Mouse (Mus musculus): ENCODE data around the gene Map3k11. TPM values are rescaled to one million over a fixed set of nuclear protein-coding genes. Genes with fewer than 3 reads are reported as not detected.

Map3k11 gene
- total RNA-seq, 2 experiments from 2014 or later: 7.3 to 11.2 TPM

DNA sequence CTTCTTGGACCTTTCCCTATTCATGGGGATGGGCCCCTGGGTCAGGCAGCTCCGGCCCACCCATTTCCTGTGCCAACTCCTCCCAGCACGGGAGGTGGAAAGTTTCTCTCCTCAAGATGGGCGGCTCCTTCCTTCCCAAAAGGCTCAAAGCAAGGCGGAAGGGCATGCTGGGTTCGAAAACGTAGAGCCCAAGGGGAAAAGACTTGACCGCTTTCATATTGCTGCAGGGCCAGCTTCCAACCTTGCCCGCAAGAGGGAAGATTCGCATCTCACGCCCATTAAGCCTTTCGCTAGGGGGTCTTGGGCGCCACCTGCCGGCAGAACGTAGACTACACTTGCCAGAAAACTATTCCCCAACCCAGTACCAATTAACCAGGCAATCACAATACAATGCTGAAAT, 39.2 kb downstream of the Map3k11 start:
- peak; percentile 20 for ATAC-seq (replicated peaks; ENCODE audit: low FRiP score, poor library complexity, severe bottlenecking)

GRCm38 (mm10) chr19:5728631-5729443, 40.3 kb downstream of the Map3k11 start:
- no peak for ATAC-seq (replicated peaks; ENCODE audit: low FRiP score, poor library complexity, severe bottlenecking)

DNA sequence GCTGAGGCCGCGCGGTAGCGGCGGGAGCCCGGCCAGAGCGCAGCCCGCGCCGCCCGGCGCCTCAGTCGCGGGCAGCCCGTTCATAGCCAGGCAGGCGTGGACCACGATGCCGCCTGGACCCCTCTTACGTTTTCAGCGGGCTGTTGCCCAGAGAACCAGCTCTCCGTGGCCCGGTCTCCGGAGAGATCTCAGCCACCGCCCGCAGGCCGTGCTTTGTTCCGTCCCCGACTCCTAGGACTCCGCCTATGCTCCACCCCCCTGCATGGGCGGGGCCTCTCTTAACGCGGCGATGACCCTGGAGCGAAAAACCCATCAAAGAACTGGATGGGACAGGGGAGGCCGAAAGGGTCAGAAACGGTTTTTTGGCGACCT, 40.9 kb downstream of the Map3k11 start, which contains the start of gene Fam89b:
Fam89b (minus strand) TSS at position 210 of the 372 bp plus-strand sequence.
- ATAC-seq (replicated peaks; ENCODE audit: low FRiP score, poor library complexity, severe bottlenecking): peak; percentile 43

DNA sequence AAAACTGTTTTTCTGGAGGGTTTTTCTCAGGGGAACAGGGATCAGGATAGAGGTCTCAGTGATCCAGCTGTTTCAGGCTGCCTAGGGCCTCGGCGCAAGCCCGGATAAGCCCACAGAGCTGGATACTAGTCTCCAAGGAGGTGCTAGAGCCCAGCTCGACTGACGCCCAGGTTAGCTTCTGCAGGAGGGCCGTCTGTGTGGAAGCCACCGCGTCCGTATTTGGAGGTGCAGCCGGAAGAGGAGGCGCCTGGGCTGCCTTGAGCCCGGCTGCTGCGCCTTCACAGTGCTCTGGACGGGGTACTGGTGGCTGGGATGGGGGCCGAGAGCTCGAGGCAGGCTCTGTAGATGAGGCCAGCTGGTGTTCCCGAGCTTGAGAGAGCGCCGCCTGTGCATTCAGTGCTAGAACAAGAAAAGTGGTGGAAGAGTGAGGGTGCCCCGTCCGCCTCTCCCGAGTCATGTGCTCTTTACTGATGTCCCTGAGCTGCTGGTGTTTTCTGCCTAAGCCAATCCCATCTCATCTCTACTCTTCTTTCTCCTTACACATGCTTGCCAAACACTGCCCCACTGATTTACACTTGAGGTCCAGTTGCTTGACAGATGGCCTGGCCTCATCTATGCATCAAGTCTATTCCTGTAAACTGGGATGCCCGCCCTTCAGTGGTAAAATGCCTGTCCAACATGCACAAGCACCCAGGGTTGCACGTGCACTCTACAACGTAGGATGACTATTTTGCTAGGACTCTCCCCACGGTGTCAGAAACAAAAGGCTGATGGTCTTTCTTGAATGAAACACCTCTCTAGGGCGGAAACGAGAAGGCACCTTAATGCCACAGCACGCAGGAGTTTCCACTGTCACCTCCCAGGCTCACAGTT, 42.0 kb downstream of the Map3k11 start:
- ATAC-seq (replicated peaks; ENCODE audit: low FRiP score, poor library complexity, severe bottlenecking): no peak

- 0 out of 2 replicates have a peak, but pooled peaks have one; percentile 13 for ATAC-seq (replicated peaks; ENCODE audit: low FRiP score, poor library complexity, severe bottlenecking)
Measured at GRCm38 (mm10) chr19:5731264-5731978, 42.9 kb downstream of the Map3k11 start.

- no peak for ATAC-seq (replicated peaks; ENCODE audit: low FRiP score, poor library complexity, severe bottlenecking)
Measured at GRCm38 (mm10) chr19:5734325-5734724, 45.8 kb downstream of the Map3k11 start.

DNA sequence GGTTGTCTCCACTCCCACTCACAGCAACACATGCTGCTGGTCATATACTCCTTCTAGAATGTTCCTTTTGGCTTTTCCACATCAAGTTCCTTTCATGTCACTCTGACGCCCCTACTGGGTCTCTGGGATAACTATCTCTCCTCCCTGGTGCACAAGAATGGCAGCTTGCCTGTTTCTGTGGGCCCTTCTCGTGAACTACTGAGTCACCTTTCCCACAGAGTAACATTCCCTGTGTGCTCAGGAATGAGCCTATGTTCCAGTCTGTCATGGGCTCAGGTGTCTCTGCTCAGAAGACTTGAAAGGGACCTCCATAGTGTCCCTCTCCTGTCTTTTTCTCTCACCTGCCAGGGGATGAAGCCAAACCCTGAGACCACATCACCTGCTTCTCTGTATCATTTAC, 50.9 kb downstream of the Map3k11 start:
- ATAC-seq (replicated peaks; ENCODE audit: low FRiP score, poor library complexity, severe bottlenecking): no peak

- no peak for ATAC-seq (replicated peaks; ENCODE audit: low FRiP score, poor library complexity, severe bottlenecking)
Measured at GRCm38 (mm10) chr19:5740320-5741317, 52.1 kb downstream of the Map3k11 start, which contains the start of gene Ltbp3. Gene Ltbp3 (plus strand): TSS chr19:5740904.

- ATAC-seq (replicated peaks; ENCODE audit: low FRiP score, poor library complexity, severe bottlenecking): no peak
Measured at GRCm38 (mm10) chr19:5741641-5742240, 53.2 kb downstream of the Map3k11 start.

DNA sequence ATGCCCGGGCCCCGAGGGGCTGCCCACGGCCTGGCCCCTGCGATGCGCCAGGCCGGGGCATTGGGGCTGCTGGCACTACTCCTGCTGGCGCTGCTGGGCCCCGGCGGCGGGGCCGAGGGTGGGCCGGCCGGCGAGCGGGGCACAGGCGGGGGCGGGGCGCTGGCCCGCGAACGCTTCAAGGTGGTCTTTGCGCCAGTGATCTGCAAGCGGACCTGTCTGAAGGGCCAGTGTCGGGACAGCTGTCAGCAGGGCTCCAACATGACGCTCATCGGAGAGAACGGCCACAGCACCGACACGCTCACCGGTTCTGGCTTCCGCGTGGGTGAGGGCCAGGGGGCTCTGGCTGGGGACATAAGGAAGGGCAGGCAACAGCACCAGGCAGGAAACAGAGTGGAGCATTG, 53.7 kb downstream of the Map3k11 start:
- ATAC-seq (replicated peaks; ENCODE audit: low FRiP score, poor library complexity, severe bottlenecking): no peak

DNA sequence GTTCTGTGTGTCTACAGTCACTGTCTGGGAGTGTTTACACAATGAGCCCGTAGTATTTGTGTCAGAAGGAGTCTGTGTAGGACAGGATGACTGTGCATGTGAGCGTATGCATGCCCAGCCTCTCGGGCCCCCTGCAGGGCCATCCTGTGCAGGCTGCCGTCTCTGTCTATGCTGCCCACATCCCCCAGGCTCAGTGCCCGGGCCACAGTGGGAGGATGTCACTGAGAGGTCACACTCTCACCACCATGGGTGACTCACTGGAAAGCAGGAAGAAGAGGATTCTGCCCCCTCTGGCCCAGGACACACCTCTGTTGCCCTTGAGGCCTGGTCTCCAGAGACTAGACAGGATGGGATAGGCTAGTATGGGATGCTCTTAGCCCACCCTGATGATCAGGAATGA, 55.0 kb downstream of the Map3k11 start:
- ATAC-seq (replicated peaks; ENCODE audit: low FRiP score, poor library complexity, severe bottlenecking): no peak

GRCm38 (mm10) chr19:5745756-5746710, 57.5 kb downstream of the Map3k11 start:
- no peak for ATAC-seq (replicated peaks; ENCODE audit: low FRiP score, poor library complexity, severe bottlenecking)

GRCm38 (mm10) chr19:5746907-5747363, 58.4 kb downstream of the Map3k11 start:
- no peak for ATAC-seq (replicated peaks; ENCODE audit: low FRiP score, poor library complexity, severe bottlenecking)

DNA sequence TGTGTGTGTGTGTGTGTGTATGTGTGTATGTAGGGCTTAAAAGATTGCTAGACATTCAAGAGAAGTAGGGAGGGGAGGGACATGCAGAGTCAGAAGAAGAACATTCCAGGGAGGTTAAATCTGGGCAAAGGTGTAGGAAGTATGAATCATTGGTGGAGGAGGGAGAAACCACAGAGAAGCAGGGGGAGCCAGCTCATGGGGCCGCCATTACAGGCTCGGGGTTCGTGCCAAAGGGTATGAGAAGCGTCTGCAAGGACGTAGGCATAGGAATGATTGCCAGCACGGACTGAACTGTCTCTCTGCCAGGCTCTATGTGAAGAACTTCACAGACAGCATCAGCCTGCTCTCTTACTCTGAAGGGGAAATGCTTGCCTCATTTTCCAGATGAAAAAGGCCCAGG, 60.9 kb downstream of the Map3k11 start:
- no peak for ATAC-seq (replicated peaks; ENCODE audit: low FRiP score, poor library complexity, severe bottlenecking)

DNA sequence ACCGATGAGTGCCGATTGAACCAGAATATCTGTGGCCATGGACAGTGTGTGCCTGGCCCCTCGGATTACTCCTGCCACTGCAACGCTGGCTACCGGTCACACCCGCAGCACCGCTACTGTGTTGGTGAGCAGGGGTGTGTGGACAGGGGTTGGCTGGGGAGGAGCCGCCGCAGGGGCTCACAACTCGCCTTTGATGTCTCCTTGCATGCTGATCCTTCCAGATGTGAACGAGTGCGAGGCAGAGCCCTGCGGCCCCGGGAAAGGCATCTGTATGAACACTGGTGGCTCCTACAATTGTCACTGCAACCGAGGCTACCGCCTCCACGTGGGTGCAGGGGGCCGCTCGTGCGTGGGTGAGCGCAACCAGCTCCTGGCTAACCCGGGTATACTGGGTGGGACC, 62.4 kb downstream of the Map3k11 start:
- ATAC-seq (replicated peaks; ENCODE audit: low FRiP score, poor library complexity, severe bottlenecking): no peak

DNA sequence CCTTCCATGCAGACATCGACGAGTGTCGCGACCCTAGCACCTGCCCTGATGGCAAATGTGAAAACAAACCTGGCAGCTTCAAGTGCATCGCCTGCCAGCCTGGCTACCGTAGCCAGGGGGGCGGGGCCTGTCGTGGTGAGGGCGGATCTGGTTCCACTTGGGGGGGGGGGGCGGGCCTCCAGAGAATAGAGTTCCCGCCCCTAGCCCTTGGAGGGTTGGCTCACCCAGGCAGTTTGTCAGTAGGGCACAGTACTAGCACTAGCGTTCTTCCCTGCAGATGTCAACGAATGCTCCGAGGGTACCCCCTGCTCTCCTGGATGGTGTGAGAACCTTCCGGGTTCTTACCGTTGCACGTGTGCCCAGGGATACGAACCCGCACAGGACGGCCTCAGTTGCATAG, 63.2 kb downstream of the Map3k11 start:
- ATAC-seq (replicated peaks; ENCODE audit: low FRiP score, poor library complexity, severe bottlenecking): no peak

Data from erythroblast, adult 5-6 weeks (primary cell).